Mouse (Mus musculus): ENCODE data around the gene St13.

DNA sequence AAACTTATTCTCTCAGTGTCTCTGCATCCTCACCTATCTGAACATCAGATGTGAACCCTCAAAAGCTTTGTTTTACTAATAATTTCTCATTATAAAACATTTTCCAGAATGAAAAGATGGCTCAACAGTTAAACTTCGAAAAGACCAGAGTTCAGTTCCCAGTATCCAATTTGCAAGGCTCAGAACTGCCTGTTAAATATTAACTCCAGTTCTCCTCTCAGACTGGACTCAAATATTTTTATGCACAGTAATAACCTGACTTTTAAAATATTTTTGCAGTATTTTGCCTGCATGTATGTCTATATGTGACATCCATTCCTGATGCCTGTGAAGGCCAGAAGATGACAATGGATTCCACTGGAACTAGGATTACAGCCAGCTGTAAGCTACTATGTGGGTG, 31.3 kb downstream of the St13 start:
- no peak for TF ChIP-seq EP300 (IDR thresholded peaks at IDR 0.05)
- no peak for TF ChIP-seq CTCF (IDR thresholded peaks at IDR 0.05)

Measured in lung, postnatal 0 days (tissue).